ENCODE assay signal across 8 mouse cellular contexts in genomic region chr1:90602759-90603560, GRCm38 (mm10). TPM values are rescaled to one million over a fixed set of nuclear protein-coding genes. Genes with fewer than 3 reads are reported as not detected.
DNase-seq lines count a peak whose midpoint lies in the region; ATAC-seq and TF ChIP-seq lines count a peak whose summit lies in the region.

Gene Cops8 (plus strand): TSS chr1:90602981.

- WGBS in heart, embryonic 12.5 days: 5% methylated on average over 48 of the region's 48 CpGs
- WGBS in kidney, postnatal 0 days: 5% methylated on average over 48 of the region's 48 CpGs
- WGBS in liver, embryonic 11.5 days: 4% methylated on average over 48 of the region's 48 CpGs
- 4% methylated on average over 48 of the region's 48 CpGs for WGBS in stomach, embryonic 14.5 days

- H3K9ac ChIP-seq in heart, embryonic 12.5 days: peak within 1 kb of the TSS; percentile 88
- peak within 1 kb of the TSS; percentile 85 for H3K9ac ChIP-seq in kidney, postnatal 0 days (ENCODE audit: low read depth, low read length)
- peak within 1 kb of the TSS; percentile 93 for H3K9ac ChIP-seq in liver, embryonic 11.5 days (ENCODE audit: low read depth, low read length)
- peak within 1 kb of the TSS; percentile 90 for H3K9ac ChIP-seq in stomach, embryonic 14.5 days (replicated peaks; ENCODE audit: low read depth, low read length)

- H3K4me2 ChIP-seq in heart, embryonic 12.5 days: peak within 1 kb of the TSS; percentile 76
- H3K4me2 ChIP-seq in kidney, postnatal 0 days (ENCODE audit: low read length): peak within 1 kb of the TSS; percentile 74
- H3K4me2 ChIP-seq in liver, embryonic 11.5 days: peak within 1 kb of the TSS; percentile 81
- H3K4me2 ChIP-seq in stomach, embryonic 14.5 days (replicated peaks; ENCODE audit: low read depth, low read length): peak within 1 kb of the TSS; percentile 49

- ATAC-seq in erythroid progenitor cell, adult 5-6 weeks (replicated peaks; ENCODE audit: low FRiP score, poor library complexity, severe bottlenecking): peak; percentile 99
- peak; percentile 98 for ATAC-seq in heart, embryonic 12.5 days (ENCODE audit: insufficient number of reproducible peaks, low FRiP score)
- ATAC-seq in kidney, postnatal 0 days (replicated peaks; ENCODE audit: low FRiP score, low read depth): peak; percentile 99
- ATAC-seq in liver, embryonic 11.5 days (replicated peaks; ENCODE audit: low FRiP score): peak; percentile 99
- peak; percentile 99 for ATAC-seq in stomach, embryonic 14.5 days (ENCODE audit: insufficient number of reproducible peaks, insufficient read depth, low FRiP score, low read depth)

- no peaks in the 10 kb centered on the region for H3K9me3 ChIP-seq in heart, embryonic 12.5 days (replicated peaks)
- H3K9me3 ChIP-seq in kidney, postnatal 0 days (replicated peaks; ENCODE audit: low read length): no peaks in the 10 kb centered on the region
- no peaks in the 10 kb centered on the region for H3K9me3 ChIP-seq in liver, embryonic 11.5 days (ENCODE audit: control insufficient read depth, low read length)
- no peaks in the 10 kb centered on the region for H3K9me3 ChIP-seq in stomach, embryonic 14.5 days (ENCODE audit: control insufficient read depth, low read depth, low read length)

- peak within 1 kb of the TSS; percentile 60; the same call in 1 of the 2 replicates for H3K27ac ChIP-seq in heart, embryonic 12.5 days (ENCODE audit: poor library complexity, severe bottlenecking)
- H3K27ac ChIP-seq in kidney, postnatal 0 days: 0 out of 2 replicates have a peak within 1 kb of the TSS, but pooled peaks have one; percentile 32
- peak within 1 kb of the TSS; percentile 52 for H3K27ac ChIP-seq in liver, embryonic 11.5 days (ENCODE audit: low read depth, low read length)
- H3K27ac ChIP-seq in stomach, embryonic 14.5 days (ENCODE audit: low read length): peak within 1 kb of the TSS; percentile 72; the same call in 1 of the 2 replicates

- peak; percentile 96 for DNase-seq in CD4-positive helper T cell, adult 2 months (ENCODE audit: low read depth, low spot score)
- peak; percentile 89 for DNase-seq in brain, embryonic 18.5 days (ENCODE audit: low read depth, low spot score)
- DNase-seq in kidney, postnatal 0 days (ENCODE audit: low spot score): peak; percentile 98
- DNase-seq in liver, embryonic 11.5 days (ENCODE audit: low spot score): peak; percentile 95
- DNase-seq in naive thymus-derived CD4-positive, alpha-beta T cell, adult 2 months (ENCODE audit: low read depth): peak; percentile 96

- 0 out of 2 replicates have a peak, but pooled peaks cover 6% of the 10 kb centered on the region for H3K4me1 ChIP-seq in heart, embryonic 12.5 days (replicated peaks)
- H3K4me1 ChIP-seq in kidney, postnatal 0 days (replicated peaks; ENCODE audit: insufficient read depth, low read length): 0 out of 2 replicates have a peak, but pooled peaks cover 5% of the 10 kb centered on the region
- H3K4me1 ChIP-seq in liver, embryonic 11.5 days (replicated peaks; ENCODE audit: control insufficient read depth, insufficient read depth, low read length): peaks cover 7% of the 10 kb centered on the region; the same call in 1 of the 2 replicates
- no peaks in the 10 kb centered on the region for H3K4me1 ChIP-seq in stomach, embryonic 14.5 days (ENCODE audit: control insufficient read depth, insufficient read depth, low read length)

- peaks cover 12% of the 10 kb centered on the region; the same call in 1 of the 2 replicates for H3K27me3 ChIP-seq in heart, embryonic 12.5 days (replicated peaks)
- H3K27me3 ChIP-seq in kidney, postnatal 0 days (ENCODE audit: insufficient read depth, low read length): no peaks in the 10 kb centered on the region
- no peaks in the 10 kb centered on the region for H3K27me3 ChIP-seq in liver, embryonic 11.5 days (replicated peaks; ENCODE audit: control insufficient read depth, insufficient read depth, low read length)
- no peaks in the 10 kb centered on the region for H3K27me3 ChIP-seq in stomach, embryonic 14.5 days (ENCODE audit: control insufficient read depth, insufficient read depth, low read length)

- H3K4me3 ChIP-seq in heart, embryonic 12.5 days: peak within 1 kb of the TSS; percentile 86
- peak within 1 kb of the TSS; percentile 81 for H3K4me3 ChIP-seq in kidney, postnatal 0 days (replicated peaks; ENCODE audit: low read depth, low read length)
- peak within 1 kb of the TSS; percentile 94 for H3K4me3 ChIP-seq in liver, embryonic 11.5 days (ENCODE audit: low read depth, low read length)
- H3K4me3 ChIP-seq in stomach, embryonic 14.5 days (ENCODE audit: low read depth, low read length): peak within 1 kb of the TSS; percentile 94

- peaks cover 27% of the 10 kb centered on the region for H3K36me3 ChIP-seq in heart, embryonic 12.5 days
- H3K36me3 ChIP-seq in kidney, postnatal 0 days (ENCODE audit: insufficient read depth, low read length): peaks cover 18% of the 10 kb centered on the region
- H3K36me3 ChIP-seq in liver, embryonic 11.5 days (ENCODE audit: control insufficient read depth, insufficient read depth, low read length): peaks cover 16% of the 10 kb centered on the region; the same call in 1 of the 2 replicates
- peaks cover 18% of the 10 kb centered on the region for H3K36me3 ChIP-seq in stomach, embryonic 14.5 days (ENCODE audit: control insufficient read depth, insufficient read depth, low read length)

- no peak; the same call in 1 of the 2 replicates for TF ChIP-seq CTCF in kidney, postnatal 0 days (IDR thresholded peaks at IDR 0.05; ENCODE audit: low read depth)

RNA-seq across cellular contexts. Expression of gene Cops8, which starts in this region (rescaled TPM):
- total RNA-seq in erythroid progenitor cell, adult 5-6 weeks (2015; ENCODE audit: low replicate concordance): 12.6 and 19.7 TPM in 2 replicates
- total RNA-seq in erythroid progenitor cell, adult 5-6 weeks (2017; ENCODE audit: low replicate concordance): 20.8 and 23.1 TPM in 2 replicates
- 131 and 136 TPM in 2 replicates for polyA plus RNA-seq in heart, embryonic 12.5 days (2016; fragmentation: Nextera tagmentation; extraction: Ambion mirVana)
- 105 and 114 TPM in 2 replicates for polyA plus RNA-seq in kidney, postnatal 0 days (2015; fragmentation: Nextera tagmentation; extraction: Ambion mirVana)
- 126 and 136 TPM in 2 replicates for polyA plus RNA-seq in liver, embryonic 11.5 days (2014; fragmentation: Nextera tagmentation; extraction: Ambion mirVana)
- polyA plus RNA-seq in stomach, embryonic 14.5 days (2014; fragmentation: Nextera tagmentation; extraction: Ambion mirVana): 147 and 165 TPM in 2 replicates

Comparison
In these comparisons a context has a peak if more than half of its experiments do, and no peak if none do; other contexts are left out.
1. Peak in every context shown above with its lines: DNase-seq, ATAC-seq, H3K4me3 ChIP-seq and H3K27ac ChIP-seq.